Mouse (Mus musculus) C2C12 (cell line): ENCODE measurements around the gene 9330182O14Rik. TPM values are rescaled to one million over a fixed set of nuclear protein-coding genes. Genes with fewer than 3 reads are reported as not detected.

Experiments
- H3K27me3 ChIP-seq: one replicate; pipeline ENCODE4 v1.6.1; 2011; ENCODE audit not compliant: control insufficient read depth, insufficient read depth, insufficient read length
- H3K36me3 ChIP-seq: one replicate; pipeline ENCODE4 v1.6.1; 2011; ENCODE audit not compliant: control insufficient read depth, insufficient read depth
- H3K4me3 ChIP-seq: one replicate; pipeline ENCODE4 v1.5.1; 2011; ENCODE audit warnings: mild to moderate bottlenecking, control low read depth; ENCODE audit not compliant: poor library complexity, insufficient read depth, severe bottlenecking
- H3K79me2 ChIP-seq: one replicate; pipeline ENCODE4 v1.6.1; 2011; ENCODE audit not compliant: control insufficient read depth, insufficient read depth
- H3K79me3 ChIP-seq: one replicate; pipeline ENCODE4 v1.6.1; 2011; ENCODE audit warnings: low read depth, control low read depth
- H3ac ChIP-seq: one replicate; pipeline ENCODE3; 2011; ENCODE audit warnings: low read depth; ENCODE audit not compliant: control insufficient read depth, insufficient read length
- CEBPB ChIP-seq: IDR thresholded peaks from one replicate; pipeline ENCODE4 v1.6.1; 2011; ENCODE audit warnings: low read depth, mild to moderate bottlenecking, control low read depth, moderate library complexity
- CTCF ChIP-seq: IDR thresholded peaks from one replicate; pipeline ENCODE4 v1.5.1; 2011; ENCODE audit not compliant: control insufficient read depth, insufficient read depth, insufficient read length
- FOSL1 ChIP-seq: IDR thresholded peaks from one replicate; pipeline ENCODE4 v1.8.0; 2011; ENCODE audit warnings: mild to moderate bottlenecking, low read length; ENCODE audit not compliant: poor library complexity, insufficient read depth, severe bottlenecking
- MAX ChIP-seq: IDR thresholded peaks from one replicate; pipeline ENCODE4 v1.6.1; 2011; ENCODE audit warnings: mild to moderate bottlenecking, control low read depth
- MYOD1 ChIP-seq: IDR thresholded peaks from one replicate; pipeline ENCODE4 v1.6.1; 2011; ENCODE audit warnings: low read depth; ENCODE audit not compliant: control insufficient read depth, insufficient read length
- MYOG ChIP-seq: IDR thresholded peaks from one replicate; pipeline ENCODE4 v1.6.1; 2011; ENCODE audit not compliant: control insufficient read depth, insufficient read length; ENCODE audit errors: extremely low read depth
- USF1 ChIP-seq: IDR thresholded peaks from one replicate; pipeline ENCODE4 v1.6.1; 2011; ENCODE audit warnings: low read depth, mild to moderate bottlenecking, control low read depth, moderate library complexity
- microRNA-seq: library from miRNA; unstranded; fragments of <30 nt; microRNA quantifications from one replicate; pipeline ENCODE4, GENCODE M21; 2019; ENCODE audit warnings: borderline microRNAs expressed
- polyA plus RNA-seq: library from polyadenylated mRNA; unstranded; fragments of >200 nt; fragmentation: generic; extraction: Trizol; gene quantifications from one replicate; pipeline ENCODE4 v1.2.1, GENCODE M21; 2012; ENCODE audit warnings: missing spikeins

Gene 9330182O14Rik
- polyA plus RNA-seq, 1 experiment, result not detected

DNA sequence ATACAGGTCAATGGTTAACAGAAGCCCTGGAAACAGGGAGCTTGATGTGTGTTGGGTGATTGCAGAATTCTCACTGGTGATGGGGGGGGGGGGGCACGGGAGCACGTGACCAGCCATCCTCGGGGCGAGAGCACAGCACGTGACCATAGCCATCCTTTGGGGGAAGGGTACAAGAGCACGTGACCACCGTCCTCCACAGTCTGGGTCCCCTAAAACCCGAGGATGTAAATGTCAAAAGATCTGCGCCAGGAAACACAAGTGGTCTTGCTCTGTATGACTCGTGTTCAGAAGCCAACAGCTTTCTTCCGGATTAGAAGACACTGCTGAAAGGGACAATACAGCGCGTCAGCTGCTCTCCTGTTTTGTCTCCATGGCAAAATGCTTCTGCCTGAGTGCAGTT is 35.5 kb downstream of the 9330182O14Rik start:
- no peak for TF ChIP-seq CTCF
- no peaks in the 10 kb centered on the region for H3K27me3 ChIP-seq
- H3K79me3 ChIP-seq, result no peaks in the 10 kb centered on the region
- H3K4me3 ChIP-seq, result no peak overlapping the region
- H3K36me3 ChIP-seq, result no peaks in the 10 kb centered on the region
- H3K79me2 ChIP-seq, result no peaks in the 10 kb centered on the region
- H3ac ChIP-seq, result no peak overlapping the region

DNA sequence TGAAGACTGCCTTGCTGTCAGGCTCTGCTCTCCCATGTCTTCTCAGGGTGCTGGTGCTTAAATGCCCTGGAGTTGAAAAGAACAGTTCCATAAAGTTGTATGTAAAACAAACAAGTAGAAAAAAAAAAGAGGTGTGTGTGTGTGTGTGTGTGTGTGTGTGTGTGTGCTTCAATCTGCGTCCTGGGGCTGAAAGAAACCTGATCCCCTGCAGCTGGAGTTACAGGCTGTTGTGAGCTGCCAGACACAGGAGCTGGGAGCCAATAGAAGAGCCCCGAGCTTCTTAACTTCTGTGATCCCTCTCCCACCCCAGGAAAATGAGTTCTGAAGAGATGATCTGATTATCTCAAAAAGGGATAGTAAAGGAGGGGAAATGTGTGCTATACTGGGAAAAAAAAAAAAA is 45.3 kb downstream of the 9330182O14Rik start:
- H3K4me3 ChIP-seq, result no peak overlapping the region
- TF ChIP-seq MAX (no peak), USF1 (no peak), FOSL1 (no peak), MYOD1 (no peak), MYOG (no peak), CTCF (no peak), CEBPB (no peak)
- no peaks in the 10 kb centered on the region for H3K79me2 ChIP-seq
- no peak overlapping the region for H3ac ChIP-seq
- H3K79me3 ChIP-seq, result no peaks in the 10 kb centered on the region
- H3K27me3 ChIP-seq, result no peaks in the 10 kb centered on the region
- no peaks in the 10 kb centered on the region for H3K36me3 ChIP-seq

DNA sequence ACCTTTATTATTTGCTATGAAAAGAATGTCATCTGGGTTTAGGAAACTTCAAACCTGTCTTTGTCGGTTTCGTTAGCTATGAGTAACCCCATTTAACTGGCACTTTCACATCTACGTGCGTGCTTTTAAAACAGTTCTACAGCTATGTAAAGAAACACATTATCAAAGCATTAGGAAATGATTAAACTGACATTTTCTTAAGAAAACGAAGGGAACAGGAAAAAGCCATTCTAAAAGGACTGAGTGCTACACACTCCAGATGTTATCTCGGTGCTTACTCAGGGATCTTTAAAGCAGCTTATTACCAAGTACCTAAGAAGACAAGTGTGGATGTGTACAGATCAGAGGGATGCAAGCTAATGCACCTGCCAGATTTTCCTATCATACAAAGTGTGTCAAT is 52.9 kb downstream of the 9330182O14Rik start:
- no peak overlapping the region for H3K4me3 ChIP-seq
- no peak overlapping the region for H3ac ChIP-seq
- TF ChIP-seq FOSL1, result no peak
- no peak for TF ChIP-seq USF1
- no peak for TF ChIP-seq CTCF
- TF ChIP-seq MAX, result no peak
- no peak for TF ChIP-seq MYOG
- no peak for TF ChIP-seq CEBPB
- no peak for TF ChIP-seq MYOD1
- H3K79me3 ChIP-seq, result no peaks in the 10 kb centered on the region
- no peaks in the 10 kb centered on the region for H3K36me3 ChIP-seq
- H3K27me3 ChIP-seq, result no peaks in the 10 kb centered on the region
- no peaks in the 10 kb centered on the region for H3K79me2 ChIP-seq

Small RNA genes lying within 50 kb of the gene (microRNA-seq; reads per million reads assigned to microRNA genes)
- gene Gm25958, result not detected
